Mouse (Mus musculus) heart, postnatal 0 days (tissue): Measurements from ENCODE around the gene Sass6.

Source experiments
- CTCF ChIP-seq: IDR thresholded peaks from 2 replicates; pipeline ENCODE4 v1.5.1; 2016; ENCODE audit warnings: antibody characterized with exemption, control low read depth, low read depth
- EP300 ChIP-seq: IDR thresholded peaks from 2 replicates; pipeline ENCODE4 v1.6.1; 2016; ENCODE audit warnings: antibody characterized with exemption, low read depth

- TF ChIP-seq CTCF = no peak
- peak; percentile 86; the same call in 1 of the 2 replicates for TF ChIP-seq EP300
These were observed at the start of gene Sass6 for GRCm38 (mm10) chr3:116594728-116595602.
